Mouse (Mus musculus): Measurements from ENCODE around the gene Gm49342.
A peak's percentile ranks its signal among the peaks of the same experiment; 100 is the strongest.
"Not testable (repeated sequence)": the region's sequence is repeated elsewhere in the genome, so short reads cannot be mapped to it uniquely, and the experiment has no call there.

The Gm49342 gene

GRCm38 (mm10) chr14:50943932-50944667 lies at the start of gene Gm49342:
Gm49342 (plus strand) TSS chr14:50944517.
- peak; percentile 97 to 100 for DNase-seq (ENCODE audit: inconsistent age in 2 of 2, low spot score in 1 of 2)

- DNase-seq (ENCODE audit: inconsistent age in 2 of 2, low spot score in 1 of 2), result no peak
Measured at GRCm38 (mm10) chr14:50895407-50895806, 48.9 kb upstream of the Gm49342 start.

GRCm38 (mm10) chr14:50895985-50896746 lies 48.2 kb upstream of the Gm49342 start:
- peak; percentile 61 to 91 for DNase-seq (ENCODE audit: inconsistent age in 2 of 2, low spot score in 1 of 2)

GRCm38 (mm10) chr14:50896747-50897373 lies 47.5 kb upstream of the Gm49342 start:
- peak in 1 of 2 experiments; percentile 68 for DNase-seq (ENCODE audit: inconsistent age in 2 of 2, low spot score in 1 of 2)

- DNase-seq (ENCODE audit: inconsistent age in 2 of 2, low spot score in 1 of 2), result peak in 1 of 2 experiments; percentile 37
Measured at GRCm38 (mm10) chr14:50897374-50897765, 46.9 kb upstream of the Gm49342 start, which contains the start of gene Klhl33. Klhl33 (minus strand) TSS chr14:50897507.

GRCm38 (mm10) chr14:50897992-50898391 lies 46.3 kb upstream of the Gm49342 start:
- DNase-seq (ENCODE audit: inconsistent age in 2 of 2, low spot score in 1 of 2), result not testable (repeated sequence)

GRCm38 (mm10) chr14:50903973-50904827 lies 40.1 kb upstream of the Gm49342 start:
- peak; percentile 44 to 75 for DNase-seq (ENCODE audit: inconsistent age in 2 of 2, low spot score in 1 of 2)

- DNase-seq (ENCODE audit: inconsistent age in 2 of 2, low spot score in 1 of 2), result no peak
Measured at GRCm38 (mm10) chr14:50904828-50905129, 39.5 kb upstream of the Gm49342 start.

- DNase-seq (ENCODE audit: inconsistent age in 2 of 2, low spot score in 1 of 2), result not testable (repeated sequence)
Measured at GRCm38 (mm10) chr14:50905327-50905726, 39.0 kb upstream of the Gm49342 start.

GRCm38 (mm10) chr14:50908126-50908525 lies 36.2 kb upstream of the Gm49342 start:
- DNase-seq (ENCODE audit: inconsistent age in 2 of 2, low spot score in 1 of 2), result no peak

GRCm38 (mm10) chr14:50911356-50911755 lies 33.0 kb upstream of the Gm49342 start:
- DNase-seq (ENCODE audit: inconsistent age in 2 of 2, low spot score in 1 of 2), result no peak

GRCm38 (mm10) chr14:50923437-50923836 lies 20.9 kb upstream of the Gm49342 start:
- not testable (repeated sequence) for DNase-seq (ENCODE audit: inconsistent age in 2 of 2, low spot score in 1 of 2)

- peak; percentile 97 to 99 for DNase-seq (ENCODE audit: inconsistent age in 2 of 2, low spot score in 1 of 2)
Measured at GRCm38 (mm10) chr14:50924281-50925064, 19.8 kb upstream of the Gm49342 start, which contains the start of the genes Osgep and Apex1. Osgep (minus strand) TSS chr14:50924893. Apex1 (plus strand) TSS chr14:50924968.

- no peak for DNase-seq (ENCODE audit: inconsistent age in 2 of 2, low spot score in 1 of 2)
Measured at GRCm38 (mm10) chr14:50925111-50925920, 19.0 kb upstream of the Gm49342 start.

- DNase-seq (ENCODE audit: inconsistent age in 2 of 2, low spot score in 1 of 2), result no peak
Measured at GRCm38 (mm10) chr14:50927366-50927765, 17.0 kb upstream of the Gm49342 start.

GRCm38 (mm10) chr14:50929951-50930350 lies 14.4 kb upstream of the Gm49342 start:
- DNase-seq (ENCODE audit: inconsistent age in 2 of 2, low spot score in 1 of 2), result peak in 1 of 2 experiments; percentile 9

GRCm38 (mm10) chr14:50930377-50930753 lies 14.0 kb upstream of the Gm49342 start:
- DNase-seq (ENCODE audit: inconsistent age in 2 of 2, low spot score in 1 of 2), result no peak

- peak; percentile 99 to 100 for DNase-seq (ENCODE audit: inconsistent age in 2 of 2, low spot score in 1 of 2)
Measured at GRCm38 (mm10) chr14:50930754-50931492, 13.4 kb upstream of the Gm49342 start, which contains the start of the genes Pip4p1 and Pnp. Pip4p1 (minus strand) TSS chr14:50930856. Pnp (plus strand) TSS chr14:50931082.

All from adrenal gland, adult (tissue).